Mouse (Mus musculus) midbrain, embryonic 11.5 days (tissue): ENCODE data around the gene Prom1. TPM values are rescaled to one million over a fixed set of nuclear protein-coding genes. Genes with fewer than 3 reads are reported as not detected.

Experiments used
- ATAC-seq: fragments of 200-750 bp; cut with Nextera tagmentation; 2 replicates; pipeline ENCODE4 v1.8.0; 2017; ENCODE audit warnings: moderate TSS enrichment, moderate library complexity; ENCODE audit not compliant: low FRiP score
- DNase-seq: peaks from one replicate; pipeline ENCODE4 v3.0.0; 2015; ENCODE audit warnings: low spot score; ENCODE audit errors: missing footprints
- H3K27ac ChIP-seq: fragments of 300-500 bp; sonication (generic); 2 replicates; pipeline ENCODE4 v1.5.1; 2014; ENCODE audit warnings: low read depth, low read length
- H3K27me3 ChIP-seq: fragments of 300-500 bp; sonication (generic); 2 replicates; pipeline ENCODE4 v1.6.1; 2014; ENCODE audit warnings: mild to moderate bottlenecking, low read length, moderate library complexity, mixed read lengths; ENCODE audit not compliant: control insufficient read depth, insufficient read depth
- H3K36me3 ChIP-seq: fragments of 300-500 bp; sonication (generic); 2 replicates; pipeline ENCODE4 v1.6.1; 2014; ENCODE audit warnings: mild to moderate bottlenecking, low read length, moderate library complexity, mixed read lengths; ENCODE audit not compliant: control insufficient read depth, insufficient read depth
- H3K4me1 ChIP-seq: fragments of 300-500 bp; sonication (generic); 2 replicates; pipeline ENCODE4 v1.6.1; 2014; ENCODE audit warnings: low read length; ENCODE audit not compliant: control insufficient read depth, insufficient read depth
- H3K4me2 ChIP-seq: fragments of 300-500 bp; sonication (generic); 2 replicates; pipeline ENCODE4 v1.6.1; 2014; ENCODE audit warnings: mild to moderate bottlenecking, moderate library complexity
- H3K4me3 ChIP-seq: fragments of 300-500 bp; sonication (generic); 2 replicates; pipeline ENCODE4 v1.5.1; 2014; ENCODE audit warnings: low read depth, low read length
- H3K9ac ChIP-seq: fragments of 300-500 bp; sonication (generic); 2 replicates; pipeline ENCODE4 v1.6.1; 2014; ENCODE audit warnings: low read length
- H3K9me3 ChIP-seq: fragments of 300-500 bp; sonication (generic); 2 replicates; pipeline ENCODE4 v1.6.1; 2016; ENCODE audit warnings: low read length; ENCODE audit not compliant: control insufficient read depth
- WGBS: fragments of 180-500 bp; shearing (Covaris S2); extraction: QIAGEN DNeasy Blood & Tissue Kit; methylation state at CpG from one replicate; pipeline ENCODE4 v1.1.7; 2014; 5-methylcytosine and 5-hydroxymethylcytosine counted together
- polyA plus RNA-seq: library from polyadenylated mRNA; unstranded; fragments of >200 nt; fragmentation: Nextera tagmentation; extraction: Ambion mirVana; gene quantifications from 2 replicates; pipeline ENCODE4 v1.2.1, GENCODE M21; 2014

Prom1 gene
- polyA plus RNA-seq, 1 experiment from 2014 or later = 171 TPM

GRCm38 (mm10) chr5:44096106-44096505 is 5.7 kb downstream of the Prom1 start:
- Histone ChIP-seq H3K36me3 (peaks cover 25% of the 10 kb centered on the region; the same call in 1 of the 2 replicates), H3K9ac (no peak overlapping the region), H3K4me2 (no peak overlapping the region), H3K4me3 (no peak overlapping the region), H3K27me3 (no peaks in the 10 kb centered on the region), H3K4me1 (peaks cover 9% of the 10 kb centered on the region; the same call in 1 of the 2 replicates), H3K27ac (no peak overlapping the region), H3K9me3 (peaks cover 3% of the 10 kb centered on the region; the same call in 1 of the 2 replicates)
- WGBS = 91% methylated on average over 10 of the region's 10 CpGs
- DNase-seq = no peak
- ATAC-seq = no peak

- peaks cover 3% of the 10 kb centered on the region; the same call in 1 of the 2 replicates for H3K9me3 ChIP-seq
- H3K27me3 ChIP-seq = no peaks in the 10 kb centered on the region
- H3K36me3 ChIP-seq = peaks cover 26% of the 10 kb centered on the region; the same call in 1 of the 2 replicates
These were observed 6.1 kb downstream of the Prom1 start for GRCm38 (mm10) chr5:44095697-44096096.

GRCm38 (mm10) chr5:44087034-44087433 is 14.8 kb downstream of the Prom1 start:
- DNase-seq = no peak
- H3K36me3 ChIP-seq = peaks cover 24% of the 10 kb centered on the region
- no peak overlapping the region for H3K9ac ChIP-seq
- no peak overlapping the region for H3K27ac ChIP-seq
- ATAC-seq = no peak
- no peaks in the 10 kb centered on the region for H3K9me3 ChIP-seq
- no peaks in the 10 kb centered on the region for H3K4me1 ChIP-seq
- H3K4me2 ChIP-seq = no peak overlapping the region
- no peaks in the 10 kb centered on the region for H3K27me3 ChIP-seq
- no peak overlapping the region for H3K4me3 ChIP-seq
- 69% methylated on average over 5 of the region's 5 CpGs for WGBS

More at GRCm38 (mm10) chr5:44095697-44096096, 6.1 kb downstream of the Prom1 start:
- peaks cover 9% of the 10 kb centered on the region; the same call in 1 of the 2 replicates for H3K4me1 ChIP-seq
- H3K9ac ChIP-seq = no peak overlapping the region
- no peak for ATAC-seq
- no peak overlapping the region for H3K27ac ChIP-seq
- H3K4me3 ChIP-seq = no peak overlapping the region
- 92% methylated on average over 7 of the region's 7 CpGs for WGBS
- no peak overlapping the region for H3K4me2 ChIP-seq
- DNase-seq = no peak

DNA sequence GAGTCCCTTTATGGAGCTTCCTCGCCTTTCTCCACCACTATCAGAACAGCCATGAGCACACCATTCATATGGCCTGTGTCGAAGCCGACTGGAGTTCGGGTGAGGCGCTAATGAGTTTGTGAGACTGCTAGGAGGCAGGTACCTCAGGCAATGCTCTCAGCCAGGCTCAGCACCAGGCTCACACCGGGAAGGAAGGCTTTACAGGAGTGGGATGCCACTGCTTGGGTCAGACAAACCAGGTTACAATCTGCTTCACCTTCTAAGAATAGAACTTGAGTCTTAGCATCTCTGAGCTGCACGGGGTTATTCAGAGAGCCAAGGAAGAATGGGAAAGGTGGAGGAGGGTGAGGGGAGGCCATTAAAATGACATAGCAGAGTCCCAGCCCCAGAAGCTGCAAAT is 16.0 kb downstream of the Prom1 start:
- Histone ChIP-seq H3K9ac (no peak overlapping the region), H3K27ac (no peak overlapping the region), H3K27me3 (no peaks in the 10 kb centered on the region), H3K4me2 (no peak overlapping the region), H3K4me1 (no peaks in the 10 kb centered on the region), H3K36me3 (peaks cover 19% of the 10 kb centered on the region), H3K9me3 (no peaks in the 10 kb centered on the region), H3K4me3 (no peak overlapping the region)
- WGBS = 90% methylated on average over 7 of the region's 7 CpGs
- DNase-seq (no peak), ATAC-seq (no peak)

- no peak overlapping the region for H3K4me2 ChIP-seq
- DNase-seq = no peak
- H3K4me3 ChIP-seq = no peak overlapping the region
- H3K4me1 ChIP-seq = no peaks in the 10 kb centered on the region
- H3K36me3 ChIP-seq = peaks cover 14% of the 10 kb centered on the region; the same call in 1 of the 2 replicates
- H3K27ac ChIP-seq = no peak overlapping the region
- no peak overlapping the region for H3K9ac ChIP-seq
- no peak for ATAC-seq
- H3K27me3 ChIP-seq = no peaks in the 10 kb centered on the region
- H3K9me3 ChIP-seq = no peaks in the 10 kb centered on the region
- 69% methylated on average over 1 of the region's 1 CpGs for WGBS
These were observed 20.7 kb downstream of the Prom1 start for GRCm38 (mm10) chr5:44081108-44081507.

- Histone ChIP-seq H3K4me1 (no peaks in the 10 kb centered on the region), H3K9ac (no peak overlapping the region), H3K4me2 (no peak overlapping the region), H3K9me3 (no peaks in the 10 kb centered on the region), H3K4me3 (no peak overlapping the region), H3K27ac (no peak overlapping the region), H3K27me3 (no peaks in the 10 kb centered on the region), H3K36me3 (peaks cover 11% of the 10 kb centered on the region; the same call in 1 of the 2 replicates)
- DNase-seq (no peak), ATAC-seq (no peak)
- 82% methylated on average over 8 of the region's 8 CpGs for WGBS
These were observed 21.4 kb downstream of the Prom1 start for GRCm38 (mm10) chr5:44080276-44081054.

DNA sequence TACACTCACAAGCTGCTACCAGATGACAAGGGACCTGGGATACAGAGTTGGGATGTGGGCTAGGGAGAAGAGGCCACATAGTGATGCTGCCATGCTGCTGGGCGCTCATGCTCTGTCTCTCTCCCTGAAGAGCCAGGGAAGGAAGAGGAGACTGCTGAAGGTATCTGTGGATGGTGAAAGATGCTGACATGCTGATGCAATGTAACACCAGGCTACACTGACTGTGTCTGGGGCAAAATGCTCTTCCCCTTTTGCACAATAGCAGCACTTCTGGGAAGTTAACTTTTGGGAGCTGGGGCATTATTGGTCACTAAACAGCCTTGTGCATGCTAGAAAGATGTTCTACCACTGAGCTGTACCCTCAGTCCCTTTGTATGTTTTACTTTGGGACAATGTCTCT is 26.4 kb downstream of the Prom1 start:
- Histone ChIP-seq H3K36me3 (no peaks in the 10 kb centered on the region), H3K27ac (no peak overlapping the region), H3K9ac (no peak overlapping the region), H3K4me1 (no peaks in the 10 kb centered on the region), H3K9me3 (no peaks in the 10 kb centered on the region), H3K4me3 (no peak overlapping the region), H3K4me2 (no peak overlapping the region), H3K27me3 (no peaks in the 10 kb centered on the region)
- WGBS = 93% methylated on average over 1 of the region's 1 CpGs
- ATAC-seq (no peak), DNase-seq (no peak)

DNA sequence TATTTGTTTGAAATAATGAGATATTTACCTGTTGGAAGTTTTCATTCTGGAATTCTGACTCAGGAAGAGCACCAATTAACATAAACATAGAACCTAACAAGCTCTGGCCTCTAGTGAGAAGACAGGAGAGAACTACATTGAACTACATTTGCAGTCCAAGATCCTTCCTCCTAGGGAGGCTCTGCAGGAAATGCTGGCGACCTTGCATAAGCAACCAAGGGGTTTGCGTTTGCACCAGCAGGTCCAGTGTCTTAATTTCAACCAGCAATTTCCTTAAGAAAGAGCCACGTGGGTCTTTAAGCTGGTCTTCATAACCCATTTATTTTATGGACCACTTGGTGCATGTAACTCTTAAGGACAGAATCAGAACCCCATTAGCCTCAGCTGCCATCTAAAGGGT is 28.2 kb downstream of the Prom1 start:
- Histone ChIP-seq H3K4me1 (no peaks in the 10 kb centered on the region), H3K9me3 (no peaks in the 10 kb centered on the region), H3K27me3 (no peaks in the 10 kb centered on the region), H3K4me3 (no peak overlapping the region), H3K4me2 (no peak overlapping the region), H3K36me3 (no peaks in the 10 kb centered on the region), H3K9ac (no peak overlapping the region), H3K27ac (no peak overlapping the region)
- ATAC-seq (no peak), DNase-seq (no peak)
- 87% methylated on average over 3 of the region's 3 CpGs for WGBS

GRCm38 (mm10) chr5:44070529-44071133 is 31.2 kb downstream of the Prom1 start:
- Histone ChIP-seq H3K4me2 (no peak overlapping the region), H3K27ac (no peak overlapping the region), H3K9ac (no peak overlapping the region), H3K36me3 (no peaks in the 10 kb centered on the region), H3K4me1 (no peaks in the 10 kb centered on the region), H3K27me3 (no peaks in the 10 kb centered on the region), H3K4me3 (no peak overlapping the region), H3K9me3 (no peaks in the 10 kb centered on the region)
- DNase-seq (no peak), ATAC-seq (no peak)
- 91% methylated on average over 7 of the region's 7 CpGs for WGBS
